In the genomic region with DNA sequence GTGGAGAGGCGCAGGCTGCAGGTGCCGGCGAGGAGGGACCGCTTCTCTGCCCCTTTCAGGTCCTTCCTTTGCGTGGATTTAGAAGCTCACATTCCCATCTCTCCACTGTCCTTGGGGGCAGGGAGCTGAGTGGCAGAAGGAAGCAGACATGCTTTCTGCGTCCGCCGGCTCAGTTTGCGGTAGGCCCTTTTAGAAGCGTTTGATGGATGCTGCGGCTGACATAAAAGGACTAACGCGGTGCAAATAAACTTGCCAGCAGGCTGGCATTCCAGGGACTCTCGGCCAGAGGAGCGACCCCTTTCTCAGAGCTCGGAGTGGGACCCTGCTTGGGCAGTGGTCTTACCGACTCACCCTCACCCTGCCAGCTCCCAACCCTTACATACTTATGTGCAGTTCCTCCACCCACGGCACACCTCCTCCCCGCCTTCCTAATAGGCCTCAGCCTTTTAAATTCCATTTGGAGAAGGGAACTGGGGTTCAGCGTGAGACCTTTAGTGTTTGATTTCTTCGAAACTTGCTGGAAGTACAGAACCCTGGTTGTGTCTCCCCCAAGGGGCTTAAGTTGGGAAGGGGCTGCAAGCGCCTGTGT, we compare ENCODE assay signal across 8 mouse cellular contexts. TPM values are rescaled to one million over a fixed set of nuclear protein-coding genes. Genes with fewer than 3 reads are reported as not detected.
DNase-seq lines count a peak whose midpoint lies in the region; ATAC-seq and TF ChIP-seq lines count a peak whose summit lies in the region.

No protein-coding gene starts in this region.

- no peak for TF ChIP-seq POLR2A in MEL (IDR thresholded peaks at IDR 0.05; ENCODE audit: control insufficient read depth in 1 of 2, insufficient read depth in 1 of 2, low read depth in 1 of 2, low read length in 2 of 2, poor library complexity in 1 of 2)

- ATAC-seq in forebrain, embryonic 12.5 days (ENCODE audit: low FRiP score): peak; percentile 33; the same call in 1 of the 2 replicates
- no peak for ATAC-seq in limb, embryonic 12.5 days (ENCODE audit: insufficient number of reproducible peaks, insufficient read depth, low FRiP score, low TSS enrichment, low read depth)
- no peak for ATAC-seq in stomach, embryonic 15.5 days (ENCODE audit: insufficient read depth, low FRiP score, low read depth)

- no peaks in the 10 kb centered on the region for H3K27me3 ChIP-seq in MEL (ENCODE audit: control insufficient read depth in 1 of 2, insufficient read depth in 2 of 2, low read length in 2 of 2)
- H3K27me3 ChIP-seq in forebrain, embryonic 12.5 days: peaks cover 3% of the 10 kb centered on the region; the same call in 1 of the 2 replicates
- no peaks in the 10 kb centered on the region for H3K27me3 ChIP-seq in limb, embryonic 12.5 days
- H3K27me3 ChIP-seq in stomach, embryonic 15.5 days (replicated peaks): no peaks in the 10 kb centered on the region

- no peak for TF ChIP-seq EP300 in MEL (IDR thresholded peaks at IDR 0.05; ENCODE audit: low read depth in 1 of 2, low read length in 2 of 2)

- H3K36me3 ChIP-seq in MEL (ENCODE audit: control insufficient read depth in 1 of 2, insufficient read depth in 2 of 2, low read length in 2 of 2): peaks cover 0 to 7% of the 10 kb centered on the region in 2 experiments; a peak in 2 of 4 replicates
- no peaks in the 10 kb centered on the region for H3K36me3 ChIP-seq in forebrain, embryonic 12.5 days (replicated peaks)
- H3K36me3 ChIP-seq in limb, embryonic 12.5 days: no peaks in the 10 kb centered on the region
- H3K36me3 ChIP-seq in stomach, embryonic 15.5 days: no peaks in the 10 kb centered on the region

- 3% methylated on average over 22 of the region's 22 CpGs for WGBS in forebrain, embryonic 12.5 days
- WGBS in limb, embryonic 12.5 days: 3% methylated on average over 21 of the region's 22 CpGs
- WGBS in stomach, embryonic 15.5 days: 4% methylated on average over 22 of the region's 22 CpGs

- H3K79me2 ChIP-seq in MEL (ENCODE audit: control insufficient read depth, insufficient read depth, low read length, poor library complexity): no peaks in the 10 kb centered on the region; the same call in 1 of the 2 replicates

- H3K4me2 ChIP-seq in forebrain, embryonic 12.5 days: peak overlapping the region; percentile 73
- peak overlapping the region; percentile 85 for H3K4me2 ChIP-seq in limb, embryonic 12.5 days
- H3K4me2 ChIP-seq in stomach, embryonic 15.5 days: peak overlapping the region; percentile 93

- H3K4me1 ChIP-seq in MEL (ENCODE audit: control insufficient read depth in 1 of 2, insufficient read depth in 2 of 2, low read length in 2 of 2): peaks cover 0 to 12% of the 10 kb centered on the region in 2 experiments; a peak in 3 of 4 replicates
- peaks cover 21% of the 10 kb centered on the region for H3K4me1 ChIP-seq in forebrain, embryonic 12.5 days
- peaks cover 24% of the 10 kb centered on the region for H3K4me1 ChIP-seq in limb, embryonic 12.5 days (replicated peaks)
- peaks cover 13% of the 10 kb centered on the region; the same call in 1 of the 2 replicates for H3K4me1 ChIP-seq in stomach, embryonic 15.5 days

- H3K27ac ChIP-seq in MEL (ENCODE audit: control insufficient read depth, low read depth, low read length): peak overlapping the region; percentile 33; the same call in 1 of the 2 replicates
- H3K27ac ChIP-seq in forebrain, embryonic 12.5 days: peak overlapping the region; percentile 82
- peak overlapping the region; percentile 75 for H3K27ac ChIP-seq in limb, embryonic 12.5 days
- peak overlapping the region; percentile 87 for H3K27ac ChIP-seq in stomach, embryonic 15.5 days

- TF ChIP-seq RAD21 in MEL (IDR thresholded peaks at IDR 0.05; ENCODE audit: low read depth, low read length): no peak

- peak; percentile 12 for DNase-seq in kidney, adult 9 months
- DNase-seq in kidney, adult 18-20 months: no peak
- DNase-seq in MEL (ENCODE audit: low read depth, low spot score): peak; percentile 61
- no peak for DNase-seq in ovary, adult 18-20 months (ENCODE audit: low spot score)
- DNase-seq in left cerebral cortex, adult 11 months (ENCODE audit: low spot score): no peak

- no peak for TF ChIP-seq CTCF in MEL (IDR thresholded peaks at IDR 0.05 in 2 of 3, conservative IDR thresholded peaks at IDR 0.05 in 1 of 3; ENCODE audit: control insufficient read depth in 1 of 3, insufficient read depth in 1 of 3, low read depth in 2 of 3, low read length in 3 of 3, poor library complexity in 1 of 3, severe bottlenecking in 1 of 3)

- peak overlapping the region; percentile 76 for H3K9ac ChIP-seq in MEL (ENCODE audit: control insufficient read depth, low read depth, low read length, poor library complexity, severe bottlenecking)
- peak overlapping the region; percentile 65 for H3K9ac ChIP-seq in forebrain, embryonic 12.5 days
- peak overlapping the region; percentile 70 for H3K9ac ChIP-seq in limb, embryonic 12.5 days (replicated peaks)
- peak overlapping the region; percentile 50; the same call in 1 of the 2 replicates for H3K9ac ChIP-seq in stomach, embryonic 15.5 days

- peak overlapping the region; percentile 74 to 82 for H3K4me3 ChIP-seq in MEL (ENCODE audit: control insufficient read depth in 1 of 2, insufficient read depth in 1 of 2, low read depth in 2 of 2, low read length in 2 of 2)
- H3K4me3 ChIP-seq in forebrain, embryonic 12.5 days (replicated peaks): peak overlapping the region; percentile 55
- H3K4me3 ChIP-seq in limb, embryonic 12.5 days (replicated peaks): peak overlapping the region; percentile 72
- peak overlapping the region; percentile 74 for H3K4me3 ChIP-seq in stomach, embryonic 15.5 days (replicated peaks)

- no peaks in the 10 kb centered on the region for H3K9me3 ChIP-seq in MEL (replicated peaks; ENCODE audit: insufficient read depth, low read length)
- H3K9me3 ChIP-seq in forebrain, embryonic 12.5 days: no peaks in the 10 kb centered on the region
- H3K9me3 ChIP-seq in limb, embryonic 12.5 days: no peaks in the 10 kb centered on the region
- H3K9me3 ChIP-seq in stomach, embryonic 15.5 days: no peaks in the 10 kb centered on the region

TF ChIP-seq in MEL, 35 proteins besides CTCF, POLR2A, EP300 and RAD21:
- TF ChIP-seq MXI1 (IDR thresholded peaks at IDR 0.05; ENCODE audit: low read depth, low read length): no peak
- no peak for TF ChIP-seq CHD1 (IDR thresholded peaks at IDR 0.05; ENCODE audit: low read depth, low read length)
- TF ChIP-seq MEF2A (IDR thresholded peaks at IDR 0.05; ENCODE audit: extremely low read depth, insufficient replicate concordance, low read depth, low read length, poor library complexity, severe bottlenecking): no peak
- no peak for TF ChIP-seq ETS1 (IDR thresholded peaks at IDR 0.05; ENCODE audit: low read depth, low read length)
- TF ChIP-seq ELF1 (IDR thresholded peaks at IDR 0.05; ENCODE audit: low read depth, low read length): no peak
- TF ChIP-seq UBTF (IDR thresholded peaks at IDR 0.05; ENCODE audit: borderline replicate concordance, insufficient read depth, low read depth, low read length): no peak
- no peak for TF ChIP-seq BHLHE40 (IDR thresholded peaks at IDR 0.05; ENCODE audit: borderline replicate concordance, low read depth, low read length)
- TF ChIP-seq MYB (IDR thresholded peaks at IDR 0.05; ENCODE audit: low read depth, low read length): no peak
- no peak for TF ChIP-seq MAZ (IDR thresholded peaks at IDR 0.05; ENCODE audit: low read depth, low read length)
- no peak for TF ChIP-seq RCOR1 (IDR thresholded peaks at IDR 0.05; ENCODE audit: low read depth, low read length)
- TF ChIP-seq KAT2A (conservative IDR thresholded peaks at IDR 0.05; ENCODE audit: low read depth, low read length): no peak
- TF ChIP-seq SIN3A (IDR thresholded peaks at IDR 0.05; ENCODE audit: low read length): no peak; the same call in 1 of the 2 replicates
- no peak for TF ChIP-seq ZC3H11A (IDR thresholded peaks at IDR 0.05; ENCODE audit: low read depth, low read length)
- TF ChIP-seq E2F4 (IDR thresholded peaks at IDR 0.05; ENCODE audit: borderline replicate concordance, low read depth, low read length): no peak
- no peak for TF ChIP-seq ZNF384 (IDR thresholded peaks at IDR 0.05; ENCODE audit: low read depth, low read length)
- no peak for TF ChIP-seq POLR2AphosphoS5 (IDR thresholded peaks at IDR 0.05; ENCODE audit: borderline replicate concordance, low read depth, low read length)
- no peak for TF ChIP-seq ZKSCAN1 (IDR thresholded peaks at IDR 0.05; ENCODE audit: low read depth, low read length)
- TF ChIP-seq JUND (IDR thresholded peaks at IDR 0.05; ENCODE audit: low read depth, low read length): no peak

RNA-seq across cellular contexts. Expression of gene Gnb5, which starts 8.5 kb away (rescaled TPM):
- 4.0 and 4.2 TPM in 2 replicates for total RNA-seq in MEL (2012; rRNA removed)
- polyA plus RNA-seq in MEL (2012; ENCODE audit: insufficient read depth in 1 of 2, insufficient read length in 2 of 2, low read depth in 1 of 2, low replicate concordance in 2 of 2, missing spikeins in 1 of 2): 1 to 10 TPM in 1 of 2 experiments, not detected in 1; 6.5 TPM
- polyA plus RNA-seq in forebrain, embryonic 12.5 days (2016; fragmentation: Nextera tagmentation; extraction: Ambion mirVana): 32.6 and 35.5 TPM in 2 replicates
- 23.8 and 25.6 TPM in 2 replicates for polyA plus RNA-seq in limb, embryonic 12.5 days (2016; fragmentation: Nextera tagmentation; extraction: Ambion mirVana)
- 18.9 and 20.5 TPM in 2 replicates for polyA plus RNA-seq in stomach, embryonic 15.5 days (2015; fragmentation: Nextera tagmentation; extraction: Ambion mirVana)

RNA-seq across cellular contexts. Expression of gene Bcl2l10, which starts 32.9 kb away (rescaled TPM):
- total RNA-seq in MEL (2012; rRNA removed): not detected in 2 replicates
- not detected for polyA plus RNA-seq in MEL (2012; ENCODE audit: insufficient read depth in 1 of 2, insufficient read length in 2 of 2, low read depth in 1 of 2, low replicate concordance in 2 of 2, missing spikeins in 1 of 2)
- not detected in 2 replicates for polyA plus RNA-seq in forebrain, embryonic 12.5 days (2016; fragmentation: Nextera tagmentation; extraction: Ambion mirVana)
- polyA plus RNA-seq in limb, embryonic 12.5 days (2016; fragmentation: Nextera tagmentation; extraction: Ambion mirVana): not detected in 2 replicates
- not detected in 2 replicates for polyA plus RNA-seq in stomach, embryonic 15.5 days (2015; fragmentation: Nextera tagmentation; extraction: Ambion mirVana)

Comparison
In these comparisons a context has a peak if more than half of its experiments do, and no peak if none do; other contexts are left out.
1. DNase-seq: peak in kidney, adult 9 months (single experiment) and MEL (single experiment); none in kidney, adult 18-20 months (single experiment), ovary, adult 18-20 months (single experiment) and left cerebral cortex, adult 11 months (single experiment).
2. H3K27ac ChIP-seq: peak in every context shown above with its lines; median percentile 87 in stomach, embryonic 15.5 days; 82 in forebrain, embryonic 12.5 days; 75 in limb, embryonic 12.5 days; 33 in MEL.
3. Peak in every context shown above with its lines, with median percentiles within 50 percentile points of each other: H3K4me3 ChIP-seq, H3K9ac ChIP-seq and H3K4me2 ChIP-seq.